Mouse (Mus musculus): Measurements from ENCODE around the gene Orm1.

Orm1 gene

DNA sequence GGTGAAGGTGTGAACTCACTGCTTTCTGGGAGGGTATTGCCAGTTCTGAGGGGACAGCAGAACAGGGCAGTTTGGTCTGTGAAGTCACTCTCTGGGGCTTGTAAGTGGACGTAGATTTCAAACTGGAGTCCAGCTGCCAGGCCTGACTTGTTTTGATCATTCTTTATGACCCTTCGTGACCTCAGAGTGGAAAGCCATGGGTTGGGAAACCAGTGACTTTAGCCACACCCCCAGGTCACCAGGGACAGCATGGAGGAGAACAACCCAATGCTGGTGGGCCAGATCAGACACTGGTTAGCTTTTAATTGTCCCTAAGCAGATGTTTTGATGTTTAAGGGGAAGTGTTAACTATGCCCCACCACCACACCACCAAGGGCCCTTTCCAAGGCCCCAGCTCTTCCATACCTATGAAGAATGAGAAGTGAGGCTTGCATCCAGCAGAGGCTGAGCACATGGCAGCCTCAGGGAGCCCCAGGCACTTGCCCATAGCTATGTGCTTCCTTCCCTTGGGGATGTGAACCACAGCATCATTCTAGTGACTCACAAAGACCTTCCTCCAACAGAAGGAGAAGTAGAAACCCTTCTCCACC, 12.7 kb downstream of the Orm1 start:
- no peak for DNase-seq

DNA sequence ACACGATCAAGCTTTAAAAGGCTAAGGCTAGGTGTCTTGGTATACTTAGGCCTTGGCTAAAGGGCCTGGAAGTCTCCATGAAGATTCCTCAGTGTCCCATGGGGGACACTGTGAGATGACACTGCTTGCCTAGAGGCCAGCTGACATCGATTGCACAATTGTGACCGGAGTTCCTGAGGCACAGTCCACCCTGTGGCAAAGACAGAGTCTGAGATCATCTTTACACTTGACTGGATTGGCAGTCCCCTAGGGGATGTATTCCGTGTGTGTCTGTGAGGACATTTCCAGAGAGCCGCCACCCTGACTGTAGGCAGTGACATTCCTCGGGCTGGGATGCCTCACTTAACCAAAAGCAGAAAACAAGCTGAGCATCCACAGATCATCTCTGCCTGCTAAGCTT, 15.5 kb downstream of the Orm1 start:
- peak; percentile 43 for DNase-seq

- no peak for DNase-seq
Observed at GRCm38 (mm10) chr4:63362150-63362549, 17.8 kb downstream of the Orm1 start, which contains the start of gene Orm2. Gene Orm2 (plus strand): TSS chr4:63362449.

DNA sequence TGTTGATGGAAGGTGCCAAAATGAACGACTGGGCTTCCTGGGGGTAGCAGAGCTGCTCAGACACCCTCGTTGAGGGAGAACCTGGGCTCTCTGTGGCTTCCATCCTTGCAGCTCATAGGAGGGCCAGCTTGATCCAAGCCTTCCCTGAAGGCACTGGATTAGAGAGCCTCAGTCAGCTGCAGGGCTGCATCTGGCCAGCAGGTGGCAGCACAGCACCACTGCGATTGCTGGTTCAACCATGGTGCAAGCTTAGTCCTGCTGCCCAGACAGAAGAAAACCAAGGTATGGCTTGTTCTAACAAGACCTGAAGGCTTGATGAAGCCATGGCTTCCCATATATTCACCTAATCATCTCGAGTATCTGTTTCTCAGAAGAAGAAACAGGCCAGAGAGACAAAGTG, 24.2 kb downstream of the Orm1 start:
- peak; percentile 80 for DNase-seq

GRCm38 (mm10) chr4:63370897-63371296, 26.5 kb downstream of the Orm1 start:
- peak; percentile 65 for DNase-seq

GRCm38 (mm10) chr4:63371890-63372289, 27.5 kb downstream of the Orm1 start:
- peak; percentile 68 for DNase-seq

DNA sequence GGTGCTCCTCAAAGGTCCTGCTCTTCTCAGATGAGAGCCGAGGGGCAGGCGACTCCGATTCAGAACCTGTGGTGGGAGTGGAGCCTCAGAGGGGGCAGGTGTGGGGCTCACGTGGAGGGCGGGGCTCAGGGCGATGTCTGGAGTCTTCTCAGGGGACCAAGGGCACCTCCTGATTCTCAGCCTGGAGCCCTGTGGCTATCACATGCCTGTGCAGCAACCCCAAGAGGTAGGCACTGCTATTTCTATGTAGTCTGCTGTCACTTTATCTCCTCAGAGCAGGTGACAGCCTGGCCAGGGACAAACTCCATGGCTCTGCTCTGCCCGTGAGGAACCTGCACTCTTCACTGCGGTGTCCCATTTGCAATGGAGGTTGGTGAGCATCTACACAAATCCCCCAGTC, 29.0 kb downstream of the Orm1 start:
- DNase-seq = no peak

GRCm38 (mm10) chr4:63374331-63374730, 30.0 kb downstream of the Orm1 start:
- no peak for DNase-seq

DNA sequence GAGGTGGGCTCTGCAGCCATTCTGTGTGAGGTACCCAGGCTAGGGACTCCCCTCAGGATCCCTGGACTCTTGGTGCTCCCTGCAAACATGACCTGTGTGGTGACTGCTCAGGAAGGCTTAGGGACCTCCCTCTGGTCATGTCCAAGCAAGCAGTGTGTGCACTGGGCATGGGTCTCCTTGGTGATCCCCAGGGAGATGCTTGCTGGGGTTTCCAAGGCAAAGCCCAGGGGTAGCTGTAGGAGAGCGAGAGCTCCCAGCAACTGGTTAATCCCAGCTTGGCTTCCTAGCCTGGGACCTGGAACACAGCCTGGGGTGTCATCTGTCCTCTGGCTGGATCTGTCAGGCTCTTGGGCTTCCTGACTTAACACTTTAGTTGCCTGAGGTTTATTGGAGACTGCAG, 31.0 kb downstream of the Orm1 start:
- no peak for DNase-seq

DNA sequence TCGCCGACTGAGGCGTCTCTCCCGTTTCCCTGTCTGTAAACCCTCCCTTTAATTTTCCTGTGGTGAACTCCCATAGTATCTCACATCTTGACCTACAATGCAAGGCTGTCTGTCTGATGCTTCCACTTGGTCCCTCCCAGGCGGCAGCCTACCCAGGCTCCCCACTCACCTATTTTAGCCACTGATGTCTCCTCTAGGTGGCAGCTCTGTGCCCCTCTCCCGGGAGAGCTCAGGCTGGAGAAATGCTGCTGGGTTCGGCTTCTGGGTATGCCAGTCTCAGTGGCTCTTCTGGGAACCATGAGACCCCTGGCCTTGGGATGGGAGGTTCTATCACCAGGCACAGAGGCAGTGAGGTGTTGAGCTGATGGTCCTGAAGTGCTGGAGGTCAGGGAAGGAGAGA, 33.1 kb downstream of the Orm1 start:
- no peak for DNase-seq

- no peak for DNase-seq
Observed at GRCm38 (mm10) chr4:63382676-63383369, 38.5 kb downstream of the Orm1 start.

- no peak for DNase-seq
Observed at GRCm38 (mm10) chr4:63383474-63383873, 39.1 kb downstream of the Orm1 start.

DNA sequence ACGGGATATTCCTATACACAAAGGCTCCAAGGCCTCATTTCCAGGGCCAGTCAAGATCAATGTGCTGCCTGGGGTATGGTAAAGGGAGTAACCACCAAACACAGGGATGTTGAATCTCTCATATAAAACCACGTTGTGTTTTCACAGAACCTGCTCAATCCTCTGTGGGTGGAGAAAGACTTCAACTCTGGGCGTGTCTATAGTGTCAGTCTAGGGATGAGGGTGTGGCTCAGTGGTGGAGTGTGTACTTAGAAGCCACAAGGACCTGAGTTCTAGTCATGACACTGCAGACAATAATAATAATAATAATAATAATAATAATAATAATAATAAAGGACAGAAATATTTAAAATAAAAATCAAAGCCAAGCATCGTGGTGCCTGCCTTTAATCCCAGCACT, 39.9 kb downstream of the Orm1 start:
- no peak for DNase-seq

- no peak for DNase-seq
Observed at GRCm38 (mm10) chr4:63385253-63385652, 40.9 kb downstream of the Orm1 start.

GRCm38 (mm10) chr4:63385784-63386183, 41.4 kb downstream of the Orm1 start:
- DNase-seq = no peak

DNA sequence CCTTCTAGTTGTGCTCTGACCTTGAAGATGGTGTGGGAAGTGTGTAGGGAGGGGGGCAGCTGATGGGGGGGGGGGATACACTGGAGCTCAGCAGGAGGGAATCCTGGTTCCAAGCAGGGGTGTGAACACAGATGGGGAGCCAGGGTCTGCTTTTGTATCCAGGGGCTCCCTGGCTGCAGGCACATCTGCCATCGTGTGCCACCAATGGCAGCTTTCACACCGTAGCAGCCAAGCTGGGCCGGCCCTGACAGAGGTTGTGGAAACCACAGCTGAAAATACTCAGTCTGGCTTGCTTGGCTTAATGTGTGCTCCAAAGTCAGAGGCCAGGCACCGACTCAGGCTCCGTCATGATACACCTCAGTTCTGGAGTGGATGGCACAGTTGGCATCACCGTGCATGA, 43.7 kb downstream of the Orm1 start:
- DNase-seq = no peak

- DNase-seq = peak; percentile 94
Observed at GRCm38 (mm10) chr4:63389121-63389886, 44.9 kb downstream of the Orm1 start.

DNA sequence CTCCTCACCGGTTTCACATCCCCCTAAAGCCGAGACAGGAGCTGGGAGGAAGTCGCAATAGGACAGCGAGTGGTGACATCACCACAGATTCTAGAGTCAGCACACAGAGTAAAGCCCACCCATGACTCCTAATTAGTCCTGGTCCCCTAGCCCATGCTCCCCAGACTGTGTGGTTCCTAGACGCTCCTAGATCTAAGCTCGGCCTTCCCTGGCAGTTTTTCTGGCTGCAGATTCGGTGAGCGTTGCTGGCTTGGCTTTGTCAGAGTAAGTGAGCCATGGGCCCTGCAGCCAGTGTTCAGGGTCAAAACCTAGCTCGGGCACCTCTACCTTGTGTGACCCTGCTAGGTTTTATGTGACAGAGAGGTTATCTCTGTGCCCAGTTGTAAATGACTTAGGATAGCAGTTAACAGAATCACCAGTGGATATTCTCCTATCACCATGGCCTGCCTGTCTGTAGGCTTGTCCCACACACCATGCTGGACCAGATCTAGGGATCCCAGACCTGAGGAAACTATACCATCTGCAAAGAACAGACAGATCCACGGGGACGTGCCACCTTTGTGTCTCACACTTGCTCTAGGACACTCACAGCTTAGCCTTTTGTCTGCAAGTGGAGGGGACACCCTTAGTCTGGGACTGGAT, 45.6 kb downstream of the Orm1 start:
- peak; percentile 39 for DNase-seq

DNA sequence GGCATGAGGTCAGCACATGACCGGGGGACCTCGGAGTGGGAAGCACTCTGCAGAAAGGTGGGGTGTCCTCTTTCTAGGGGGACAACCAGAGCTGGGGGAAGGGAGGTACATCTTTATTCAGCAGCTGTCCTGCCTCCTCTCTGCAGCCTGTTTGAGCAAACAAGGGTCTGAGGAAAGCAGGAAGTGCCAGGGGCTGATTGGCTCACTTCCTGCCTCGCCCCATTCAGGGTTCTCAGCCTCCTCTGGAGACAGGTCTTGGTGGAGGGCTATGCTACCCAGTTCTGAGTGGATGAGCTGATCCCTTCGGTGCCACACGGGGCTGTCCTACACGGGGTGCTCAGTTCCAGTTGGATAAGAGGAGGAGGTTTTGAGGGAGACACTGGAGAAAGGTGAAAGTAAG, 47.0 kb downstream of the Orm1 start:
- DNase-seq = no peak

All from retina, postnatal 1 day (tissue).